Mouse (Mus musculus) midbrain, embryonic 15.5 days (tissue): ENCODE data around the gene Exosc6. TPM values are rescaled to one million over a fixed set of nuclear protein-coding genes. Genes with fewer than 3 reads are reported as not detected.

Experiments used
- ATAC-seq: fragments of 200-750 bp; cut with Nextera tagmentation; replicated peaks from 2 replicates; pipeline ENCODE4 v1.8.0; 2017; ENCODE audit warnings: moderate TSS enrichment
- H3K27ac ChIP-seq: fragments of 300-500 bp; sonication (generic); 2 replicates; pipeline ENCODE4 v1.5.1; 2015; ENCODE audit warnings: mild to moderate bottlenecking, inconsistent platforms
- H3K27me3 ChIP-seq: fragments of 300-500 bp; sonication (generic); replicated peaks from 2 replicates; pipeline ENCODE4 v1.6.1; 2015; ENCODE audit warnings: inconsistent platforms
- H3K36me3 ChIP-seq: fragments of 300-500 bp; sonication (generic); replicated peaks from 2 replicates; pipeline ENCODE4 v1.6.1; 2015; ENCODE audit warnings: inconsistent platforms
- H3K4me1 ChIP-seq: fragments of 300-500 bp; sonication (generic); 2 replicates; pipeline ENCODE4 v1.6.1; 2015; ENCODE audit warnings: inconsistent platforms
- H3K4me2 ChIP-seq: fragments of 300-500 bp; sonication (generic); 2 replicates; pipeline ENCODE4 v1.6.1; 2015; ENCODE audit warnings: inconsistent platforms, mild to moderate bottlenecking, moderate library complexity
- H3K4me3 ChIP-seq: fragments of 300-500 bp; sonication (generic); 2 replicates; pipeline ENCODE4 v1.5.1; 2015; ENCODE audit warnings: mild to moderate bottlenecking, inconsistent platforms
- H3K9ac ChIP-seq: fragments of 300-500 bp; sonication (generic); 2 replicates; pipeline ENCODE4 v1.6.1; 2015; ENCODE audit warnings: mild to moderate bottlenecking, inconsistent platforms
- H3K9me3 ChIP-seq: fragments of 300-500 bp; sonication (generic); 2 replicates; pipeline ENCODE4 v1.6.1; 2016; ENCODE audit warnings: inconsistent platforms
- WGBS: fragments of 180-500 bp; shearing (Covaris S2); methylation state at CpG from one replicate; pipeline ENCODE4 v1.1.7; 2015; ENCODE audit warnings: mixed read lengths; 5-methylcytosine and 5-hydroxymethylcytosine counted together
- polyA plus RNA-seq: library from polyadenylated mRNA; unstranded; fragments of >200 nt; fragmentation: Nextera tagmentation; extraction: Ambion mirVana; gene quantifications from 2 replicates; pipeline ENCODE4 v1.2.1, GENCODE M21; 2015

Gene Exosc6
- polyA plus RNA-seq, 1 experiment from 2014 or later = not detected

- H3K27me3 ChIP-seq = no peaks in the 10 kb centered on the region
- WGBS = 47% methylated on average over 2 of the region's 2 CpGs
- H3K4me1 ChIP-seq = no peaks in the 10 kb centered on the region
- no peak for ATAC-seq
- H3K9ac ChIP-seq = no peak overlapping the region
- no peak overlapping the region for H3K4me2 ChIP-seq
- H3K4me3 ChIP-seq = no peak overlapping the region
- H3K36me3 ChIP-seq = peaks cover 87% of the 10 kb centered on the region
- no peaks in the 10 kb centered on the region for H3K9me3 ChIP-seq
- no peak overlapping the region for H3K27ac ChIP-seq
These were observed 12.0 kb upstream of the Exosc6 start for GRCm38 (mm10) chr8:111044003-111044734.

GRCm38 (mm10) chr8:111048694-111049093, 7.4 kb upstream of the Exosc6 start:
- peaks cover 91% of the 10 kb centered on the region for H3K36me3 ChIP-seq
- no peak overlapping the region for H3K9ac ChIP-seq
- no peaks in the 10 kb centered on the region for H3K27me3 ChIP-seq
- no peak overlapping the region for H3K27ac ChIP-seq
- WGBS = 99% methylated on average over 2 of the region's 2 CpGs
- no peak for ATAC-seq
- H3K4me2 ChIP-seq = no peak overlapping the region
- no peaks in the 10 kb centered on the region for H3K4me1 ChIP-seq
- H3K9me3 ChIP-seq = no peaks in the 10 kb centered on the region
- no peak overlapping the region for H3K4me3 ChIP-seq

- Histone ChIP-seq H3K4me1 (no peaks in the 10 kb centered on the region), H3K27me3 (no peaks in the 10 kb centered on the region), H3K4me2 (no peak overlapping the region), H3K36me3 (peaks cover 93% of the 10 kb centered on the region), H3K9me3 (no peaks in the 10 kb centered on the region), H3K9ac (no peak overlapping the region), H3K4me3 (no peak overlapping the region), H3K27ac (no peak overlapping the region)
- no peak for ATAC-seq
- WGBS = 95% methylated on average over 7 of the region's 7 CpGs
These were observed 7.0 kb upstream of the Exosc6 start for GRCm38 (mm10) chr8:111049106-111049505.

GRCm38 (mm10) chr8:111053827-111054518, 2.2 kb upstream of the Exosc6 start:
- Histone ChIP-seq H3K9me3 (no peaks in the 10 kb centered on the region), H3K4me1 (peaks cover 12% of the 10 kb centered on the region), H3K4me3 (no peak overlapping the region), H3K4me2 (no peak overlapping the region), H3K27ac (no peak overlapping the region), H3K27me3 (no peaks in the 10 kb centered on the region), H3K9ac (no peak overlapping the region), H3K36me3 (peaks cover 62% of the 10 kb centered on the region)
- ATAC-seq = no peak
- WGBS = 95% methylated on average over 12 of the region's 12 CpGs

- Histone ChIP-seq H3K9ac (no peak overlapping the region), H3K4me3 (no peak overlapping the region), H3K4me2 (no peak overlapping the region), H3K4me1 (peaks cover 12% of the 10 kb centered on the region), H3K36me3 (peaks cover 50% of the 10 kb centered on the region), H3K27ac (no peak overlapping the region), H3K27me3 (no peaks in the 10 kb centered on the region), H3K9me3 (no peaks in the 10 kb centered on the region)
- 0 out of 2 replicates have a peak, but pooled peaks have one; percentile 1 for ATAC-seq
- WGBS = 90% methylated on average over 17 of the region's 17 CpGs
These were observed 1.0 kb upstream of the Exosc6 start for GRCm38 (mm10) chr8:111055031-111055634.

- Histone ChIP-seq H3K27ac (no peak overlapping the region), H3K27me3 (no peaks in the 10 kb centered on the region), H3K36me3 (peaks cover 45% of the 10 kb centered on the region), H3K4me3 (no peak overlapping the region), H3K4me2 (no peak overlapping the region), H3K9me3 (no peaks in the 10 kb centered on the region), H3K4me1 (peaks cover 14% of the 10 kb centered on the region), H3K9ac (no peak overlapping the region)
- peak; percentile 49 for ATAC-seq
- WGBS = 68% methylated on average over 2 of the region's 2 CpGs
These were observed 478 bp upstream of the Exosc6 start for GRCm38 (mm10) chr8:111055661-111056060.

- Histone ChIP-seq H3K4me3 (peak overlapping the region; percentile 68), H3K27me3 (no peaks in the 10 kb centered on the region), H3K4me1 (peaks cover 21% of the 10 kb centered on the region), H3K27ac (peak overlapping the region; percentile 74), H3K9me3 (no peaks in the 10 kb centered on the region), H3K4me2 (peak overlapping the region; percentile 99), H3K9ac (peak overlapping the region; percentile 73), H3K36me3 (peaks cover 35% of the 10 kb centered on the region)
- peak; percentile 38 for ATAC-seq
- under 1% methylated on average over 63 of the region's 63 CpGs for WGBS
These were observed 653 bp downstream of the Exosc6 start for GRCm38 (mm10) chr8:111056691-111057293.

GRCm38 (mm10) chr8:111058946-111059572, 2.9 kb downstream of the Exosc6 start:
- Histone ChIP-seq H3K27ac (no peak overlapping the region), H3K9ac (no peak overlapping the region), H3K4me1 (peaks cover 26% of the 10 kb centered on the region), H3K36me3 (peaks cover 15% of the 10 kb centered on the region), H3K4me3 (no peak overlapping the region), H3K27me3 (no peaks in the 10 kb centered on the region), H3K4me2 (no peak overlapping the region), H3K9me3 (no peaks in the 10 kb centered on the region)
- ATAC-seq = no peak
- 75% methylated on average over 2 of the region's 2 CpGs for WGBS

GRCm38 (mm10) chr8:111061688-111062071, 5.5 kb downstream of the Exosc6 start:
- peak overlapping the region; percentile 71 for H3K4me2 ChIP-seq
- H3K4me3 ChIP-seq = peak overlapping the region; percentile 78
- WGBS = 0% methylated on average over 14 of the region's 14 CpGs
- H3K9me3 ChIP-seq = no peaks in the 10 kb centered on the region
- peak overlapping the region; percentile 59 for H3K9ac ChIP-seq
- peak overlapping the region; percentile 87 for H3K27ac ChIP-seq
- no peaks in the 10 kb centered on the region for H3K27me3 ChIP-seq
- H3K36me3 ChIP-seq = no peaks in the 10 kb centered on the region
- H3K4me1 ChIP-seq = peaks cover 26% of the 10 kb centered on the region
- peak; percentile 21; the same call in 1 of the 2 replicates for ATAC-seq

- Histone ChIP-seq H3K4me1 (peaks cover 21% of the 10 kb centered on the region), H3K4me2 (peak overlapping the region; percentile 71), H3K9me3 (no peaks in the 10 kb centered on the region), H3K36me3 (no peaks in the 10 kb centered on the region), H3K27me3 (no peaks in the 10 kb centered on the region), H3K4me3 (peak overlapping the region; percentile 78), H3K9ac (peak overlapping the region; percentile 59), H3K27ac (peak overlapping the region; percentile 87)
- WGBS = under 1% methylated on average over 27 of the region's 27 CpGs
- peak; percentile 94 for ATAC-seq
These were observed 6.1 kb downstream of the Exosc6 start for GRCm38 (mm10) chr8:111062072-111062757.

- no peaks in the 10 kb centered on the region for H3K27me3 ChIP-seq
- H3K4me1 ChIP-seq = peaks cover 14% of the 10 kb centered on the region
- peak overlapping the region; percentile 71 for H3K4me2 ChIP-seq
- no peaks in the 10 kb centered on the region for H3K36me3 ChIP-seq
- WGBS = 43% methylated on average over 2 of the region's 2 CpGs
- H3K4me3 ChIP-seq = 0 out of 2 replicates have a peak overlapping the region, but pooled peaks have one; percentile 78
- H3K9me3 ChIP-seq = no peaks in the 10 kb centered on the region
- H3K27ac ChIP-seq = 0 out of 2 replicates have a peak overlapping the region, but pooled peaks have one; percentile 28
- ATAC-seq = no peak
- no peak overlapping the region for H3K9ac ChIP-seq
These were observed 6.8 kb downstream of the Exosc6 start for GRCm38 (mm10) chr8:111062893-111063292.
